Mouse (Mus musculus) gastrocnemius, postnatal 10 days (tissue): ENCODE measurements at regions not wholly inside any gene's neighbourhood (a gene's known extent, or its start where the extent isn't known, plus 50 kb on each side); places are given as distances from the start of the nearest gene placed in this dataset.
"Not testable (repeated sequence)": the region's sequence is repeated elsewhere in the genome, so short reads cannot be mapped to it uniquely, and the experiment has no call there.

Experiments used
- DNase-seq: peaks from one replicate; pipeline ENCODE4 v3.0.0; 2021; ENCODE audit warnings: mixed read lengths

GRCm38 (mm10) chr16:50533881-50534280 is 57.1 kb downstream of the Ccdc54 start:
- DNase-seq = no peak

DNA sequence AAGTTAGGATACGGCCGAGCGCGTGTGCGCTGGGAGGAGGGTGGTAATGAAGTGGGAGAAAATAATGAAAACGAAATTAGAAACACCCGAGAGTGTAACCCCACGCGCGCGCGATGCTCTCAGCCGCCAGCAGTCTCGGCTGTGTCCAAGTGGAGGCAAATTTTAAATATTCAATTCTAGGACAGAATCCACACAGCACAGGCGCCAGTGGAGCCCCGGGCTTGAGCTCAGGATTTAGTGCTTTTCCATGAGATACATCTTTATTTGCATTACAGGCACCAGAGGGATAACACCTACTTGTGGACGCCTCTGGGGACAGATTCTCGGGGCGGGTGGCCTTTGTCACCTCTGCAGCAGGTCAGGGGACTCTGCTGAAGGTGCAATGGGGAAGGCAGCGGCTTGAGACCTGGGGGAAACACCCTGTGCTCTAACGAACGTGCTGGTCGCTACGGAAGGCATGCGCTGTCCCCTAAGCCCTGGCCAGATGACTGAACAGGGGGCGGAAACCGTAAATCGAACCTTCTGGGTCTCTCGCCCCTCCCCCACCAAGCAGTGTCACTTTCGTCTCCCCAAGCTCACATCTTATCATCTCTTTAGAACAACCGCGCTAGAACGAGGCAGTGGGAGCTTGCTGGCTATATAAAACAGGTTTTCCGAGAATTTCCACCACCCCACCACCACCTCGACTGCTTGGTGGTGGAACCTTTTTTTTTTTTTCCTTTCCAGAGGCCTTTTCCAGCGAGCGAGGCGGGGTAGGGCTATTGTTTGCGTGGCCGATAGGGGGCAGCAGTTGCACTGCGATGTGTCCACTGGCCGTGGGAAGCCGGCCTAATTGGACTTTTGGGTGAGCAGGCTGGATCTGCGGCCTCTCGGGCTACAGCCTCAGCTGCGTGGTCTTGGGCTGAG is 61.2 kb downstream of the Ccdc54 start:
- DNase-seq = peak; percentile 90

- DNase-seq = peak; percentile 73
Measured at GRCm38 (mm10) chr16:50528677-50529510, 62.1 kb downstream of the Ccdc54 start.

DNA sequence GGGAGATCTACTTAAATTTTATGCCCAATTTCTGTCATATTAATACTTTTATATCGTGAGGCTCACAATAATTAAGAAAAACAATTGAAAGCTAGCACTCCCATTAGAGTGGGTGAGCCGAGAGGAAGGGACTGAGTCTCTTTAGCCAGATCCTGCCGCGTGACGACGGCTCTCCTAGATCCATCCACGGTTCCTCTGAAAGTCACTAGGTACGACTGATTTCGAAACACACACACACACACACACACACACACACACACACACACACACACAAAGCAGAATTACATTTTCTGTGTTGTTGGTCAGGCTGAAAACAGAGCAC is 62.6 kb downstream of the Ccdc54 start:
- no peak for DNase-seq

- not testable (repeated sequence) for DNase-seq
Measured at GRCm38 (mm10) chr16:50526930-50527329, 64.0 kb downstream of the Ccdc54 start.

DNA sequence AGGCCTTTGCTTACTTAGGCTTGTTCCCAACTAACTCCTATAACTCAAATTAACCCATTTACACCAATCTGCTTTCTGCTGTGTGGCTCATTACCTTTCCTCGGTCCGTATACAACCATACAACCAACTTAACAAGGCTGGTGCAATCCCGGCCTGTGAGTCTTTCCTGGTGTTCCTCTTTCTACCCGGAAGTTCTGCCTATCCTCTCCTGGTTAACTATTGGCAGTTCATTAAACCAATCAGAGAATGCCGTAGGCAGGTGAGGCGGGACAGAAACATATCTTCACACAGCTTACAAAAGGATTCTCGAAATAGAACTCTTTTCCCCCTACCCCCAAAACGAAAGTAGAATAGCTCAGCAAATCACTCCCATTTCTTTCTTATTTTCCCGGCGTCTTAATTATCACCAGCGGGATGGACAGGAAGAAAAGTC is 65.0 kb downstream of the Ccdc54 start:
- no peak for DNase-seq

- no peak for DNase-seq
Measured at GRCm38 (mm10) chr16:50525504-50525903, 65.5 kb downstream of the Ccdc54 start.

GRCm38 (mm10) chr16:50519610-50520009 is 71.3 kb downstream of the Ccdc54 start:
- no peak for DNase-seq

DNA sequence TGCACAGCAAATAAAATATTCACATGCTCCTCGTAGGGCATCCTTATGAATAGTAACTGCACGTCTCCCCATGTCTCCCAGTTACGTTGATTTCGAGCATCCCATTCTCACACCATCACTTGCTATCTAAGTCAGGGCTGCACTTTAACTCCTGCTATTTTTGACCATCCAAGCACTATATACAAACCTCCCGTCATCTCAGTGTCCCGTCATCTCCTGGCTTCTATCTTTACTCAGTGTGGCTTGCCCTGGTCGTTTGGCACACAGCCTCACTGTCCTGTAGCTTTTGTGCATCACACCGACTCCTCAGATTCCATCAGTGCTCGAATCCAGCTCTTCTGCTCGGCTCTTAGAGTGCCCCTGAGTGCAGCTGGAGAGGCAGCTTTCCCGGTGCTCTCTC is 74.4 kb downstream of the Ccdc54 start:
- no peak for DNase-seq

DNA sequence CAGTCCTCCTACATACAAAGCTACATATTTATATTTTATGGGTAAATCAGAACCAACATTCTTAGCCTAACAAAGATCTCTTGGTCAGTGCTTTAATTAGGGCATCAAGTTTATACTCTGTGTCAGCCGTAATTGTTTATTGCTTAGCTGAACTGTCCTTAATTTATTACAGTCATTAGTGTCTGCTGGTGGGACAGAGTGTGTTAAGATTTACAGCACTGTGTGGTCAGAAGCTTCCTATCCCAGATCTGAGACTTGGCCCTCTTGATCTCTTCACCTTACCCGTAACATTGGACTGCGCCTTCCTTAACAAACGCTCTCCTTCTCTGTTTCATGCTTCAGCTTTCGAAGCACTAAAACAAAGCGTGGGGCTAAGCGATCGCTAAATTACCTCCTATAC is 75.9 kb downstream of the Ccdc54 start:
- DNase-seq = no peak

- no peak for DNase-seq
Measured at GRCm38 (mm10) chr16:50512080-50512479, 78.9 kb downstream of the Ccdc54 start.

DNA sequence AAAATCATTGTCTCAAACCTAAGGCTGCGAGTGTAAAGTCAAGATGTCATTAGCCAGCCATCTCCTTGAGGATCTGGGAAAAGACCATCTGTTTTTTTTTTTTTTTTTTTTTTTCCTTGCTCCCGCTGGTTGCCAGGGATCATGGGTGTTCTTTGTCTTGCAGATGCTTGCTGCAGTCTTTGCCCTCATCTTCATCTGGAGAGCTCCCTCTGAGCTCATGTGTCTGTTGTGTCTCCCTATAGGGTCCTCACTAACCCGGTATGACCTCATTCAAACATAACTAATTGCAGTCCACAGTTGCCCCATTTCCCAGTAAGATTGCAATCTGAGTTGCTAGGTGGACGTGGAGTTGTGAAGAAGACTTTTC is 77.3 kb upstream of the Bbx start:
- DNase-seq = no peak

GRCm38 (mm10) chr16:50508673-50509528 is 76.7 kb upstream of the Bbx start:
- DNase-seq = no peak

- no peak for DNase-seq
Measured at GRCm38 (mm10) chr16:50504619-50505018, 72.4 kb upstream of the Bbx start.

- DNase-seq = no peak
Measured at GRCm38 (mm10) chr16:50498909-50499308, 66.7 kb upstream of the Bbx start.

GRCm38 (mm10) chr16:50493662-50494061 is 61.5 kb upstream of the Bbx start:
- no peak for DNase-seq

DNA sequence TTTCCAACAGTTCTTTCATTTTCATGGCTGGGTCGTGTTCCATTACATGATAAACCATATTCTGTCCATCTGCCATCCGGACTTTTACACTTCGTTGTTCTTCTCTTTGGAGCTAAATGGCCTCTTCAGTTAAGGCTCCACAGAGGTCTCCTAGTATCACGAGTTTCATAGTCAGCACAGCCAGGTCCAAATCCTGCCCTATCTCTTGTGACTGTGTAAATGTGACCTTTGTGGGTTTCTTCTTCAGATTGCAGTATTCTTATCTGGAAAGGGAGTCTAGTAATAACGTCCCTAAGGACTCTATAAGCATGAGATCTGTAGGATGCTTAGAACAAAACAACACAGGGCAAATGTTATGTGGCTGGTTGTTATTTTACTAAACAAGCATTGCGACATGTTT is 57.1 kb upstream of the Bbx start:
- no peak for DNase-seq

DNA sequence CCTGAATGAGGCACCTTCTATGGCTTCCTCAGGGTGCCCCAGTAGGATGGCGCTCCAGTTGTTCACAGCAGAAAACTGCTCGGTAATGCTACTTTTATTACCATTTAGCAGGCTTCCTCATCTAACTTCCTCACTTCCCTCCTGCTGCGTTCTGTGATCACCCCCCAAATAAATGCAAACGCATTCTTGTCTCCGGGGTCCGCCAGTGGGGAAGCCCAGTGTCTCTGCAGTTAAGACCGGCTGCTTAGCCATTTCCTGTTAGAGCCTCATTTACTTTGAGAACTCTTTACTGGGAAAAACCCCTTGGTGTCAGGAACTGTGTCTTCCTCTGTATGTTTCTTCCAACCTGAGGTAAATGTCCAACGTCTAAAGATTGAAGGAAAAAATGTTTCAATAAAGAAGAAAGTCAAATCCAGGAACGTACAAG is 50.2 kb upstream of the Bbx start:
- no peak for DNase-seq
